Mouse (Mus musculus) heart, adult 2 months (tissue): ENCODE results near the gene Nkg7.

Experiments used
- CTCF ChIP-seq: fragments of 200-600 bp; IDR thresholded peaks from 2 replicates; pipeline ENCODE4 v1.8.1; 2022; ENCODE audit warnings: antibody characterized with exemption, mild to moderate bottlenecking, moderate library complexity
- EP300 ChIP-seq: fragments of 200-500 bp; IDR thresholded peaks from 2 replicates; pipeline ENCODE4 v1.6.1; 2011; ENCODE audit warnings: low read depth, low read length, control low read depth; ENCODE audit not compliant: insufficient read depth
- POLR2A ChIP-seq: fragments of 200-500 bp; IDR thresholded peaks from 2 replicates; pipeline ENCODE4 v1.6.1; 2011; ENCODE audit warnings: mild to moderate bottlenecking, low read depth, low read length, control low read depth; ENCODE audit not compliant: insufficient read depth

- TF ChIP-seq POLR2A (no peak), CTCF (no peak), EP300 (no peak)
Observed at GRCm38 (mm10) chr7:43440482-43440881, 3.6 kb downstream of the Nkg7 start, which contains the start of gene Cldnd2.
